Mouse (Mus musculus): ENCODE measurements around the gene Ube2k. TPM values are rescaled to one million over a fixed set of nuclear protein-coding genes. Genes with fewer than 3 reads are reported as not detected.

Ube2k gene
- polyA plus RNA-seq, 1 experiment from 2014 or later = 142 TPM

DNA sequence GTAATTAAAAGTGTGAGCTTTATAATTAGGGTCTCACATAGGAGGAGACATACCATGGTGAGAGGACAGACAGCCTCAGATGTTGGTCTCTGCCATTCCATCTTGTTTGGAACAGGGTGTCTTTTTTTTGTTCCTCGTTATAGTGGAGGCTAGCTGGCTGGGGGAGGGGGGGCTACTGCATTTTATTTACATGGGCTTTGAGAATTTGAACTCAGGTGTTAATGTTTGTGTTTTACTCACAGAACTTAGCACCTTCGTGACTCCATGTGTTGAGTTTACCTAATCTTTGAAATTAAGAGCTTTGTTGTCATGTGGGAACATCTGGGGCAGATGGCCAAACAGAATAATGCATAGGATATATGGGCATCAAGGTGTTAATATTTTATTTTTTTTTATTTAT, 7.6 kb downstream of the Ube2k start:
- H3K9ac ChIP-seq (ENCODE audit: low read length) = no peak overlapping the region
- WGBS = 90% methylated on average over 2 of the region's 2 CpGs
- ATAC-seq (replicated peaks; ENCODE audit: low FRiP score) = no peak
- H3K9me3 ChIP-seq (ENCODE audit: control insufficient read depth, low read length) = no peaks in the 10 kb centered on the region
- no peak overlapping the region for H3K4me2 ChIP-seq (ENCODE audit: low read depth, low read length, severe bottlenecking)
- H3K4me1 ChIP-seq (replicated peaks; ENCODE audit: control insufficient read depth, insufficient read depth, low read length) = no peaks in the 10 kb centered on the region
- DNase-seq (ENCODE audit: low spot score) = no peak
- H3K36me3 ChIP-seq (ENCODE audit: control insufficient read depth, insufficient read depth, low read length) = no peaks in the 10 kb centered on the region; the same call in 1 of the 2 replicates
- no peaks in the 10 kb centered on the region for H3K27me3 ChIP-seq (ENCODE audit: control insufficient read depth, insufficient read depth, low read length)
- H3K27ac ChIP-seq (ENCODE audit: low read depth, low read length) = no peak overlapping the region
- H3K4me3 ChIP-seq (ENCODE audit: low read depth, low read length) = no peak overlapping the region

- H3K36me3 ChIP-seq (ENCODE audit: control insufficient read depth, insufficient read depth, low read length) = no peaks in the 10 kb centered on the region; the same call in 1 of the 2 replicates
- DNase-seq (ENCODE audit: low spot score) (no peak), ATAC-seq (replicated peaks; ENCODE audit: low FRiP score) (no peak)
- no peaks in the 10 kb centered on the region for H3K27me3 ChIP-seq (ENCODE audit: control insufficient read depth, insufficient read depth, low read length)
- H3K27ac ChIP-seq (ENCODE audit: low read depth, low read length) = no peak overlapping the region
- no peaks in the 10 kb centered on the region for H3K4me1 ChIP-seq (replicated peaks; ENCODE audit: control insufficient read depth, insufficient read depth, low read length)
- no peaks in the 10 kb centered on the region for H3K9me3 ChIP-seq (ENCODE audit: control insufficient read depth, low read length)
- no peak overlapping the region for H3K9ac ChIP-seq (ENCODE audit: low read length)
- H3K4me3 ChIP-seq (ENCODE audit: low read depth, low read length) = no peak overlapping the region
- no peak overlapping the region for H3K4me2 ChIP-seq (ENCODE audit: low read depth, low read length, severe bottlenecking)
- 96% methylated on average over 1 of the region's 1 CpGs for WGBS
Measured at GRCm38 (mm10) chr5:65549677-65550076, 12.6 kb downstream of the Ube2k start.

DNA sequence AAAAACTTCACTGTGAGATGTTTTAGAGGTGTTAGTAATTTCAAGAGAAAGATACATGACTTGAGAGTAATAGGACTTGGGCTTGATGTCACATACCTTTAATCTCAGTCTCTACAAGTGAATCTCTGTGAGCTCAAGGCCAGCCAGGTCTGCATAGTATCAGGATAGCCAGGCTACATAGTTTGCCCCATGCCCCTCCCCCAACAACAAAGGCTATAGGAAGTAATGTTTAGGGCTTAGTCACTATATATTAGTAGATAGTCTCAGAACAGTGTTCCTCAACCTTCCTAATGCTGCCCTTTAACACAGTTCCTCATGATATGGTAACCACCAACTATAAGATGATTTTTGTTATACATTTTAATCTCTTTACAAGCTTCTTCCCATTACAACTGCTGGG, 20.1 kb downstream of the Ube2k start:
- no peaks in the 10 kb centered on the region for H3K9me3 ChIP-seq (ENCODE audit: control insufficient read depth, low read length)
- ATAC-seq (replicated peaks; ENCODE audit: low FRiP score) (no peak), DNase-seq (ENCODE audit: low spot score) (no peak)
- H3K9ac ChIP-seq (ENCODE audit: low read length) = no peak overlapping the region
- no peaks in the 10 kb centered on the region for H3K36me3 ChIP-seq (ENCODE audit: control insufficient read depth, insufficient read depth, low read length)
- H3K4me2 ChIP-seq (ENCODE audit: low read depth, low read length, severe bottlenecking) = no peak overlapping the region
- H3K27ac ChIP-seq (ENCODE audit: low read depth, low read length) = no peak overlapping the region
- no peaks in the 10 kb centered on the region for H3K27me3 ChIP-seq (ENCODE audit: control insufficient read depth, insufficient read depth, low read length)
- no peak overlapping the region for H3K4me3 ChIP-seq (ENCODE audit: low read depth, low read length)
- H3K4me1 ChIP-seq (replicated peaks; ENCODE audit: control insufficient read depth, insufficient read depth, low read length) = 0 out of 2 replicates have a peak, but pooled peaks cover 3% of the 10 kb centered on the region

DNA sequence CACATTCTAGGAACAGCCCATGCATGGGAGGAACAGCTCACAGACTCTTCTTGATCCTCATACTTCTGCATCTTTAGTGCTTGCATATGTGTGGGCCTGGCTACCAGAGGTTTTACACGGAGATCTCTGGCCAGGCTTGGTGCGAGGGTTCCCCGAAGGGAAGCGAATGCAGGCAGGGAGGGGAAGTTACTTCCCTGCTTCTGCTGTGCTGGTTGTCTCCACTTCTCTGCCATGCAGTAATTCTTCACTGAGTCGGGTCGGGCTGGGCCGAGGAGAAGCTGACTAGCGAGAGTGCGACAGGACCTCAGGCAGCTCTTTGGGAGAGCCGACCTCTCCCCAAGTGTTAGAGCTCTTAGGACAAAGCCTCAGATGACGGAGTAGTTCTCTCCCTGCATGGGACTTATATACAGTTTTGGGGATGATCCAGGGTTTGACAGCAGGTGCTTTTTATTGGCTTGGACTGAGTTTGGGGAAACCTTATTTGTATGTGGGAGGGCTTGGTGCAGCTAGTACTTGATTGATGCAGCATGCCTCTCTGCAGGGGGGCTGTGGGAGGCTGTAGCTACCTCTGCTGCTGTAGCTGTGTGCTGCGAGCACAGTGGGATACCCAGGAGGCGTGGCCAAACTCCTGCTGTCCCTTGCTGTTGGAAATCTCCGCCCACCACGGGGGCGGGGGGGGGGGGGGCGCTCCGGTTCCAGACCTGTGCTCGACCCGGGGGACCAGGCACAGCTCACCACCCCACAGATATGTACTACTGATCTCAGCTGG, 24.3 kb downstream of the Ube2k start:
- ATAC-seq (replicated peaks; ENCODE audit: low FRiP score) (no peak), DNase-seq (ENCODE audit: low spot score) (no peak)
- Histone ChIP-seq H3K4me1 (replicated peaks; ENCODE audit: control insufficient read depth, insufficient read depth, low read length) (0 out of 2 replicates have a peak, but pooled peaks cover 3% of the 10 kb centered on the region), H3K36me3 (ENCODE audit: control insufficient read depth, insufficient read depth, low read length) (no peaks in the 10 kb centered on the region), H3K4me3 (ENCODE audit: low read depth, low read length) (no peak overlapping the region), H3K4me2 (ENCODE audit: low read depth, low read length, severe bottlenecking) (no peak overlapping the region), H3K27me3 (ENCODE audit: control insufficient read depth, insufficient read depth, low read length) (no peaks in the 10 kb centered on the region), H3K9me3 (ENCODE audit: control insufficient read depth, low read length) (no peaks in the 10 kb centered on the region), H3K27ac (ENCODE audit: low read depth, low read length) (no peak overlapping the region), H3K9ac (ENCODE audit: low read length) (no peak overlapping the region)
- 36% methylated on average over 18 of the region's 20 CpGs for WGBS

GRCm38 (mm10) chr5:65565486-65565885, 28.5 kb downstream of the Ube2k start:
- Histone ChIP-seq H3K9me3 (ENCODE audit: control insufficient read depth, low read length) (no peaks in the 10 kb centered on the region), H3K4me2 (ENCODE audit: low read depth, low read length, severe bottlenecking) (no peak overlapping the region), H3K27ac (ENCODE audit: low read depth, low read length) (no peak overlapping the region), H3K9ac (ENCODE audit: low read length) (no peak overlapping the region), H3K4me1 (replicated peaks; ENCODE audit: control insufficient read depth, insufficient read depth, low read length) (0 out of 2 replicates have a peak, but pooled peaks cover 3% of the 10 kb centered on the region), H3K4me3 (ENCODE audit: low read depth, low read length) (no peak overlapping the region), H3K36me3 (ENCODE audit: control insufficient read depth, insufficient read depth, low read length) (no peaks in the 10 kb centered on the region), H3K27me3 (ENCODE audit: control insufficient read depth, insufficient read depth, low read length) (no peaks in the 10 kb centered on the region)
- ATAC-seq (replicated peaks; ENCODE audit: low FRiP score) (no peak), DNase-seq (ENCODE audit: low spot score) (no peak)
- WGBS = 89% methylated on average over 2 of the region's 2 CpGs

DNA sequence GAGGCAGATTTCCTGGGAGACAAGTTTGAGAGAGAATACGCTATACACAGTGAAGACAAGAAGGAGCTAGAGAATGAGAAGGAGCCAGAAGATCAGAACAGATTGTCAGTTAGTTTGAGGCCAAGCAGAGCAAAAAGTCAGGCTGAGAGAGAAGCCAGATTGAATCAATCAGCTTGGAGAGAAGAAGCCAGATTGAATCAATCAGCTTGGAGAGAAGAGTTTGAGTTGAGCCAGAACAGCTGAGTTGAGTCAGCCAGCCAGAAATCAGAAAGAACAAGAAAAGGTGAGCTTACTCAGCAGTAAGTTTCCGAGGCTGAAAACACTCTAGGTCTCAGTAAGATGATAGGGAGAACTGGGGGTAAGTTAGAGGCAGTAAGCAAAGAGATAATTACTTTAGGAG, 37.8 kb downstream of the Ube2k start:
- Histone ChIP-seq H3K9ac (ENCODE audit: low read length) (no peak overlapping the region), H3K36me3 (ENCODE audit: control insufficient read depth, insufficient read depth, low read length) (no peaks in the 10 kb centered on the region; the same call in 1 of the 2 replicates), H3K4me3 (ENCODE audit: low read depth, low read length) (no peak overlapping the region), H3K9me3 (ENCODE audit: control insufficient read depth, low read length) (no peaks in the 10 kb centered on the region), H3K27me3 (ENCODE audit: control insufficient read depth, insufficient read depth, low read length) (no peaks in the 10 kb centered on the region), H3K27ac (ENCODE audit: low read depth, low read length) (no peak overlapping the region), H3K4me1 (replicated peaks; ENCODE audit: control insufficient read depth, insufficient read depth, low read length) (no peaks in the 10 kb centered on the region), H3K4me2 (ENCODE audit: low read depth, low read length, severe bottlenecking) (no peak overlapping the region)
- ATAC-seq (replicated peaks; ENCODE audit: low FRiP score) = no peak
- no peak for DNase-seq (ENCODE audit: low spot score)
- 84% methylated on average over 2 of the region's 2 CpGs for WGBS

- ATAC-seq (replicated peaks; ENCODE audit: low FRiP score) = no peak
- Histone ChIP-seq H3K4me2 (ENCODE audit: low read depth, low read length, severe bottlenecking) (no peak overlapping the region), H3K4me1 (replicated peaks; ENCODE audit: control insufficient read depth, insufficient read depth, low read length) (no peaks in the 10 kb centered on the region), H3K9ac (ENCODE audit: low read length) (no peak overlapping the region), H3K27me3 (ENCODE audit: control insufficient read depth, insufficient read depth, low read length) (no peaks in the 10 kb centered on the region), H3K27ac (ENCODE audit: low read depth, low read length) (no peak overlapping the region), H3K9me3 (ENCODE audit: control insufficient read depth, low read length) (no peaks in the 10 kb centered on the region), H3K4me3 (ENCODE audit: low read depth, low read length) (no peak overlapping the region), H3K36me3 (ENCODE audit: control insufficient read depth, insufficient read depth, low read length) (no peaks in the 10 kb centered on the region; the same call in 1 of the 2 replicates)
- 90% methylated on average over 2 of the region's 2 CpGs for WGBS
- DNase-seq (ENCODE audit: low spot score) = no peak
Measured at GRCm38 (mm10) chr5:65575896-65576295, 38.9 kb downstream of the Ube2k start.

DNA sequence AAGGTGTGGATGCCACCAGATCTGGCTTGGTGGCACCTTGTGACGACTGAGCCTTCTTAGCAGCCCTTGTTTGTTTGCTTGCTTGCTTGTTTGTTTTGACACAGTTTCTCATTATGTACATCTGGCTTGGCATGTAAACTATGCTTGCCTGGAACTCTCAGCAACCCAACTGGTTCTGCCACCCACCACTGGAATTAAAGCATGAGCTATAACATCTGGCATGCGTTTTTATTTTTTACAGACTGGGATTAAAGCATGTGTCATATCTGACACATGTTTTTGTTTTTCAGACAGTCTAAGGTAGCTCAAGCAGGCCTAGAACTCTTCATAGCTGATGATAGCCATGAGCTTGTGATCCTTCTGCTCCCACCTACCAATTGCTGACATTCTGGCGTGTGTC, 41.5 kb downstream of the Ube2k start:
- Histone ChIP-seq H3K4me2 (ENCODE audit: low read depth, low read length, severe bottlenecking) (no peak overlapping the region), H3K27ac (ENCODE audit: low read depth, low read length) (no peak overlapping the region), H3K27me3 (ENCODE audit: control insufficient read depth, insufficient read depth, low read length) (no peaks in the 10 kb centered on the region), H3K36me3 (ENCODE audit: control insufficient read depth, insufficient read depth, low read length) (no peaks in the 10 kb centered on the region; the same call in 1 of the 2 replicates), H3K9me3 (ENCODE audit: control insufficient read depth, low read length) (no peaks in the 10 kb centered on the region), H3K9ac (ENCODE audit: low read length) (no peak overlapping the region), H3K4me3 (ENCODE audit: low read depth, low read length) (no peak overlapping the region), H3K4me1 (replicated peaks; ENCODE audit: control insufficient read depth, insufficient read depth, low read length) (no peaks in the 10 kb centered on the region)
- DNase-seq (ENCODE audit: low spot score) = no peak
- 93% methylated on average over 3 of the region's 3 CpGs for WGBS
- no peak for ATAC-seq (replicated peaks; ENCODE audit: low FRiP score)

DNA sequence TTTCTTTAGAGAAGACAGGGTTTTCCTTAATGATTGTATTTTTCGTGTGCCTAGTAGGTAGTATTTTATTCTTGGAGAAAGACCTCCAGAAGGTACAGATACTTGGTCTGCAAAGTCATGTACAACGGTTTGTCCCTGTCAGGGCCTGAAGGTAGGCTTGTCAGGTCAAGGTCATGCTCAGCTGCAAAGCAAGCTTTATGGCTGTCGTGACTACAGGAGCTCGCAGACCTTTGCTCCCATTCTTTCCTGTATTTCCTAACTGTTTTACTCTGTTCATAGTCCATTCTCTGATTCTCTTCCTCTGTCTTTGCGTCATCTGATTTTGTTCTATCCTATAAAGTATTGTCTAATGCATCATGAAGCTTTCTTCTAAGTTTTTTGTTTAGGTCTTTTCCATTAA, 49.3 kb downstream of the Ube2k start:
- no peaks in the 10 kb centered on the region for H3K4me1 ChIP-seq (replicated peaks; ENCODE audit: control insufficient read depth, insufficient read depth, low read length)
- DNase-seq (ENCODE audit: low spot score) (no peak), ATAC-seq (replicated peaks; ENCODE audit: low FRiP score) (no peak)
- no peak overlapping the region for H3K4me2 ChIP-seq (ENCODE audit: low read depth, low read length, severe bottlenecking)
- no peak overlapping the region for H3K27ac ChIP-seq (ENCODE audit: low read depth, low read length)
- H3K9ac ChIP-seq (ENCODE audit: low read length) = no peak overlapping the region
- no peaks in the 10 kb centered on the region for H3K9me3 ChIP-seq (ENCODE audit: control insufficient read depth, low read length)
- no peaks in the 10 kb centered on the region for H3K27me3 ChIP-seq (ENCODE audit: control insufficient read depth, insufficient read depth, low read length)
- H3K36me3 ChIP-seq (ENCODE audit: control insufficient read depth, insufficient read depth, low read length) = peaks cover 2% of the 10 kb centered on the region; the same call in 1 of the 2 replicates
- WGBS = 91% methylated on average over 5 of the region's 5 CpGs
- H3K4me3 ChIP-seq (ENCODE audit: low read depth, low read length) = no peak overlapping the region

Measured in forebrain, embryonic 11.5 days (tissue).